Mouse (Mus musculus) MEL (cell line): ENCODE results near the gene Agtr1a.

Source experiments
- CTCF ChIP-seq, 3 experiments: IDR thresholded peaks in 2 of 3; conservative IDR thresholded peaks in 1 of 3; 2 replicates each; pipeline ENCODE4 v1.5.1; 2011 to 2012; ENCODE audit warnings: low read length in 3 of 3, low read depth in 2 of 3, mild to moderate bottlenecking in 2 of 3, improper control_type of control experiment in 1 of 3, inconsistent platforms in 1 of 3, mixed read lengths in 1 of 3, moderate library complexity in 1 of 3; ENCODE audit not compliant: control insufficient read depth in 1 of 3, insufficient read depth in 1 of 3, poor library complexity in 1 of 3, severe bottlenecking in 1 of 3
- E2F4 ChIP-seq: IDR thresholded peaks from 2 replicates; pipeline ENCODE4 v1.6.1; 2011; ENCODE audit warnings: low read depth, low read length, improper control_type of control experiment, borderline replicate concordance
- EP300 ChIP-seq, 2 experiments: IDR thresholded peaks; 2 replicates each; pipeline ENCODE4 v1.6.1; 2011; ENCODE audit warnings: improper control_type of control experiment in 2 of 2, low read length in 2 of 2, low read depth in 1 of 2, mild to moderate bottlenecking in 1 of 2
- GATA1 ChIP-seq: IDR thresholded peaks from 2 replicates; pipeline ENCODE4 v1.6.1; 2011; ENCODE audit warnings: low read depth, low read length, improper control_type of control experiment
- KAT2A ChIP-seq: conservative IDR thresholded peaks from 2 replicates; pipeline ENCODE4 v1.6.1; 2012; ENCODE audit warnings: low read depth, low read length, improper control_type of control experiment, inconsistent platforms
- POLR2A ChIP-seq, 2 experiments: IDR thresholded peaks; 2 replicates each; pipeline ENCODE4 v1.6.1; 2011 to 2012; ENCODE audit warnings: low read length in 2 of 2, mild to moderate bottlenecking in 2 of 2, control low read depth in 1 of 2, improper control_type of control experiment in 1 of 2, low read depth in 1 of 2, moderate library complexity in 1 of 2; ENCODE audit not compliant: control insufficient read depth in 1 of 2, insufficient read depth in 1 of 2, poor library complexity in 1 of 2
- RCOR1 ChIP-seq: IDR thresholded peaks from 2 replicates; pipeline ENCODE4 v1.6.1; 2012; ENCODE audit warnings: low read depth, mild to moderate bottlenecking, inconsistent platforms, low read length, improper control_type of control experiment
- ZNF384 ChIP-seq: IDR thresholded peaks from 2 replicates; pipeline ENCODE4 v1.6.1; 2012; ENCODE audit warnings: low read depth, mild to moderate bottlenecking, inconsistent platforms, low read length, improper control_type of control experiment

DNA sequence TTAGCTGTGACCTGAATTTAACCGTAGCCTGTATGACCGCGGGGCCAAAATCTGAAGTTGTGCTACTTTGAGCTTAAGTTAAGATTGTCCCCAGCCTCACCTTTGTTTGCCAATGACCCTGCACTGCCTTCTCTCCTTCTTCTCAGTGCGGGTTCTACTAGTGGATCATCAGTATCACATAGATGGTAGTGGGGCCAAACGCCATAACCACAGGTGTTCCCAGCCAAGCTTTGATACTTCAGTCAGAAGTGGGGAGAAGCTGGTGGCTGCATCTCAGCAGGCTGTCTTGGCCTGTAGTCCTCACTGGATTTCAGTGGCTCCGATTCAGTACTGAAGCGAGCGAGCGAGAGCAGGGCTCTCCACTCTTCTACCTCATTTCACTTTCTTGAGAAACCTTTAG lies 672 bp downstream of the Agtr1a start:
- no peak for TF ChIP-seq POLR2A (IDR thresholded peaks at IDR 0.05; ENCODE audit: control insufficient read depth in 1 of 2, insufficient read depth in 1 of 2, low read depth in 1 of 2, low read length in 2 of 2, poor library complexity in 1 of 2)
- no peak for TF ChIP-seq RCOR1
- no peak for TF ChIP-seq E2F4
- no peak for TF ChIP-seq GATA1
- TF ChIP-seq CTCF (IDR thresholded peaks at IDR 0.05 in 2 of 3, conservative IDR thresholded peaks at IDR 0.05 in 1 of 3; ENCODE audit: control insufficient read depth in 1 of 3, insufficient read depth in 1 of 3, low read depth in 2 of 3, low read length in 3 of 3, poor library complexity in 1 of 3, severe bottlenecking in 1 of 3) = no peak
- no peak for TF ChIP-seq KAT2A
- TF ChIP-seq ZNF384 = no peak
- no peak for TF ChIP-seq EP300 (IDR thresholded peaks at IDR 0.05; ENCODE audit: low read depth in 1 of 2, low read length in 2 of 2)
